ENCODE assay signal across 27 mouse cellular contexts in genomic region chr9:69227806-69228205, GRCm38 (mm10).
DNase-seq lines count a peak whose midpoint lies in the region; ATAC-seq and TF ChIP-seq lines count a peak whose summit lies in the region.
"Had no signal": no experiment of that assay in that cellular context is flagged by ENCODE, and none has a peak within 500 bp of the region (broad histone marks: within the 10 kb centered on the region; RNA-seq: fewer than 3 reads in every experiment).

No protein-coding gene starts in this region.

- no peak overlapping the region for H3K4me3 ChIP-seq in lung, postnatal 0 days (ENCODE audit: low read depth, low read length)
- H3K4me3 ChIP-seq in forebrain, embryonic 16.5 days (replicated peaks; ENCODE audit: low read length) = no peak overlapping the region
- H3K4me3 ChIP-seq: embryonic facial prominence, embryonic 12.5 days; forebrain, embryonic 10.5 days; forebrain, embryonic 15.5 days; hindbrain, embryonic 15.5 days; left cerebral cortex, adult 2 months; limb, embryonic 12.5 days; midbrain, embryonic 13.5 days; neural tube, embryonic 13.5 days had no signal

- H3K4me1 ChIP-seq in lung, postnatal 0 days (ENCODE audit: insufficient read depth, low read depth, low read length) = peaks cover 3% of the 10 kb centered on the region; the same call in 1 of the 2 replicates
- H3K4me1 ChIP-seq in forebrain, embryonic 16.5 days (replicated peaks; ENCODE audit: control insufficient read depth, insufficient read depth, low read length) = no peaks in the 10 kb centered on the region; the same call in 1 of the 2 replicates
- H3K4me1 ChIP-seq: forebrain, embryonic 15.5 days; hindbrain, embryonic 15.5 days had no signal

- peak; percentile 62 for ATAC-seq in lung, postnatal 0 days
- no peak for ATAC-seq in forebrain, embryonic 16.5 days
- ATAC-seq: forebrain, embryonic 15.5 days; inflammation-experienced regulatory T-cells, adult 6 months; midbrain, embryonic 13.5 days had no signal

- no peak for TF ChIP-seq CTCF in lung, postnatal 0 days (IDR thresholded peaks at IDR 0.05)

- 68% methylated on average over 6 of the region's 6 CpGs for WGBS in lung, postnatal 0 days
- 89% methylated on average over 6 of the region's 6 CpGs for WGBS in forebrain, embryonic 16.5 days

- H3K27me3 ChIP-seq in lung, postnatal 0 days (replicated peaks; ENCODE audit: insufficient read depth, low read length) = no peaks in the 10 kb centered on the region
- no peaks in the 10 kb centered on the region for H3K27me3 ChIP-seq in forebrain, embryonic 16.5 days (replicated peaks; ENCODE audit: control insufficient read depth, insufficient read depth, low read length)
- H3K27me3 ChIP-seq: embryonic facial prominence, embryonic 12.5 days; forebrain, embryonic 15.5 days; hindbrain, embryonic 15.5 days; midbrain, embryonic 13.5 days had no signal

- peak; percentile 72 for DNase-seq in gastrocnemius, adult 18-20 months (ENCODE audit: low spot score)
- DNase-seq in gastrocnemius, postnatal 4 days (ENCODE audit: low spot score in 2 of 2) = no peak
- peak; percentile 23 for DNase-seq in lung, postnatal 0 days (ENCODE audit: low spot score)
- no peak for DNase-seq in lung, postnatal 14 days
- DNase-seq in gastrocnemius, postnatal 14 days = peak; percentile 50
- DNase-seq in skeletal muscle tissue, adult 2 months (ENCODE audit: low read depth, low spot score) = peak; percentile 86
- DNase-seq: adrenal gland, postnatal 36 days; B cell, adult 2 months; cerebellum, adult 8-10 months; cerebellum, postnatal 36 days; kidney, adult 11 months; kidney, postnatal 14 days; right cerebral cortex, postnatal 4 days; thymus, postnatal 4 days had no signal

- H3K27ac ChIP-seq in lung, postnatal 0 days (ENCODE audit: low read length) = no peak overlapping the region
- no peak overlapping the region for H3K27ac ChIP-seq in forebrain, embryonic 16.5 days (ENCODE audit: low read length)
- H3K27ac ChIP-seq: embryonic facial prominence, embryonic 12.5 days; forebrain, embryonic 10.5 days; forebrain, embryonic 15.5 days; hindbrain, embryonic 15.5 days; left cerebral cortex, adult 2 months; limb, embryonic 12.5 days; macrophage; midbrain, embryonic 13.5 days; neural tube, embryonic 13.5 days had no signal

- intact Hi-C loops in gastrocnemius, postnatal 14 days (cut with DNase I; ENCODE audit: low total_unique reads) = no loop called here

- no peaks in the 10 kb centered on the region for H3K9me3 ChIP-seq in lung, postnatal 0 days (ENCODE audit: low read length)
- H3K9me3 ChIP-seq in forebrain, embryonic 16.5 days (ENCODE audit: control insufficient read depth, low read length) = no peaks in the 10 kb centered on the region
- H3K9me3 ChIP-seq: embryonic facial prominence, embryonic 12.5 days; forebrain, embryonic 10.5 days; forebrain, embryonic 15.5 days; hindbrain, embryonic 15.5 days; midbrain, embryonic 13.5 days; neural tube, embryonic 13.5 days had no signal

- no peak for TF ChIP-seq EP300 in lung, postnatal 0 days (IDR thresholded peaks at IDR 0.05)

- H3K9ac ChIP-seq in lung, postnatal 0 days (replicated peaks; ENCODE audit: low read depth) = no peak overlapping the region
- H3K9ac ChIP-seq in forebrain, embryonic 16.5 days (replicated peaks; ENCODE audit: low read depth, low read length) = no peak overlapping the region
- H3K9ac ChIP-seq: embryonic facial prominence, embryonic 12.5 days; forebrain, embryonic 15.5 days; hindbrain, embryonic 15.5 days; limb, embryonic 12.5 days; midbrain, embryonic 13.5 days; neural tube, embryonic 13.5 days had no signal

- no peaks in the 10 kb centered on the region for H3K36me3 ChIP-seq in lung, postnatal 0 days (ENCODE audit: insufficient read depth, low read length)
- no peaks in the 10 kb centered on the region for H3K36me3 ChIP-seq in forebrain, embryonic 16.5 days (ENCODE audit: control insufficient read depth, insufficient read depth)
- H3K36me3 ChIP-seq: embryonic facial prominence, embryonic 12.5 days; forebrain, embryonic 10.5 days; forebrain, embryonic 15.5 days; hindbrain, embryonic 15.5 days; limb, embryonic 12.5 days; midbrain, embryonic 13.5 days; neural tube, embryonic 13.5 days had no signal

- no peak overlapping the region for H3K4me2 ChIP-seq in lung, postnatal 0 days (replicated peaks; ENCODE audit: low read depth, low read length)
- H3K4me2 ChIP-seq in forebrain, embryonic 16.5 days (ENCODE audit: low read length) = no peak overlapping the region
- H3K4me2 ChIP-seq: embryonic facial prominence, embryonic 12.5 days; forebrain, embryonic 15.5 days; heart, embryonic 11.5 days; hindbrain, embryonic 15.5 days; limb, embryonic 12.5 days; liver, embryonic 11.5 days; midbrain, embryonic 13.5 days; neural tube, embryonic 13.5 days had no signal

Comparison
In these comparisons a context has a peak if more than half of its experiments do, and no peak if none do; other contexts are left out.
1. DNase-seq: peak in gastrocnemius, adult 18-20 months (single experiment), lung, postnatal 0 days (single experiment), gastrocnemius, postnatal 14 days (single experiment) and skeletal muscle tissue, adult 2 months (single experiment); none in gastrocnemius, postnatal 4 days (0 of 2) and lung, postnatal 14 days (single experiment).